Comparison of ENCODE assay signal across 10 mouse cellular contexts in genomic region chr3:51019650-51020346, GRCm38 (mm10).
DNase-seq lines count a peak whose midpoint lies in the region; ATAC-seq lines count a peak whose summit lies in the region.
"Had no signal": no experiment of that assay in that cellular context is flagged by ENCODE, and none has a peak within 500 bp of the region (broad histone marks: within the 10 kb centered on the region; RNA-seq: fewer than 3 reads in every experiment).

No protein-coding gene starts in this region.

- peak; percentile 66; the same call in 1 of the 2 replicates for ATAC-seq in forebrain, embryonic 16.5 days
- ATAC-seq in forebrain, embryonic 11.5 days (replicated peaks; ENCODE audit: low FRiP score): no peak
- 0 out of 2 replicates have a peak, but pooled peaks have one; percentile 29 for ATAC-seq in neural tube, embryonic 12.5 days (ENCODE audit: low FRiP score, low read depth)
- ATAC-seq in neural tube, embryonic 15.5 days (ENCODE audit: low FRiP score): no peak
- ATAC-seq in liver, embryonic 12.5 days: 0 out of 2 replicates have a peak, but pooled peaks have one; percentile 24
- no peak for ATAC-seq in CD4-positive, CD25-positive, alpha-beta regulatory T cell, adult 4 months

- H3K27ac ChIP-seq in forebrain, embryonic 16.5 days (ENCODE audit: low read length): no peak overlapping the region
- no peak overlapping the region for H3K27ac ChIP-seq in forebrain, embryonic 11.5 days (ENCODE audit: low read depth, low read length)
- H3K27ac ChIP-seq in neural tube, embryonic 12.5 days: no peak overlapping the region
- H3K27ac ChIP-seq in neural tube, embryonic 15.5 days (replicated peaks): no peak overlapping the region
- H3K27ac ChIP-seq in liver, embryonic 12.5 days: no peak overlapping the region
- H3K27ac ChIP-seq: heart, embryonic 10.5 days had no signal

- DNase-seq in forebrain, embryonic 11.5 days (ENCODE audit: low spot score): no peak
- no peak for DNase-seq in layer of hippocampus, postnatal 36 days
- no peak for DNase-seq in adrenal gland, adult 18-20 months (ENCODE audit: low spot score in 2 of 2)
- DNase-seq: cerebellum, postnatal 36 days had no signal

- H3K27me3 ChIP-seq in forebrain, embryonic 16.5 days (replicated peaks; ENCODE audit: control insufficient read depth, insufficient read depth, low read length): no peaks in the 10 kb centered on the region
- H3K27me3 ChIP-seq in forebrain, embryonic 11.5 days (ENCODE audit: control insufficient read depth, insufficient read depth, low read length): no peaks in the 10 kb centered on the region
- no peaks in the 10 kb centered on the region for H3K27me3 ChIP-seq in neural tube, embryonic 12.5 days (replicated peaks)
- H3K27me3 ChIP-seq in neural tube, embryonic 15.5 days (replicated peaks): no peaks in the 10 kb centered on the region
- H3K27me3 ChIP-seq in liver, embryonic 12.5 days (replicated peaks): no peaks in the 10 kb centered on the region

- H3K4me1 ChIP-seq in forebrain, embryonic 16.5 days (replicated peaks; ENCODE audit: control insufficient read depth, insufficient read depth, low read length): peaks cover 2% of the 10 kb centered on the region; the same call in 1 of the 2 replicates
- H3K4me1 ChIP-seq in forebrain, embryonic 11.5 days (replicated peaks; ENCODE audit: control insufficient read depth, insufficient read depth, low read length): no peaks in the 10 kb centered on the region; the same call in 1 of the 2 replicates
- H3K4me1 ChIP-seq in neural tube, embryonic 12.5 days: no peaks in the 10 kb centered on the region
- no peaks in the 10 kb centered on the region for H3K4me1 ChIP-seq in neural tube, embryonic 15.5 days
- no peaks in the 10 kb centered on the region for H3K4me1 ChIP-seq in liver, embryonic 12.5 days
- H3K4me1 ChIP-seq: heart, embryonic 10.5 days had no signal

- no peak overlapping the region for H3K4me3 ChIP-seq in forebrain, embryonic 16.5 days (replicated peaks; ENCODE audit: low read length)
- no peak overlapping the region for H3K4me3 ChIP-seq in forebrain, embryonic 11.5 days (ENCODE audit: low read depth, low read length)
- H3K4me3 ChIP-seq in neural tube, embryonic 12.5 days: no peak overlapping the region
- no peak overlapping the region for H3K4me3 ChIP-seq in neural tube, embryonic 15.5 days (replicated peaks)
- H3K4me3 ChIP-seq in liver, embryonic 12.5 days: no peak overlapping the region
- H3K4me3 ChIP-seq: heart, embryonic 10.5 days had no signal

- WGBS in forebrain, embryonic 16.5 days: 53% methylated on average over 10 of the region's 10 CpGs
- WGBS in forebrain, embryonic 11.5 days: 77% methylated on average over 10 of the region's 10 CpGs
- 53% methylated on average over 10 of the region's 10 CpGs for WGBS in neural tube, embryonic 12.5 days
- WGBS in neural tube, embryonic 15.5 days: 44% methylated on average over 10 of the region's 10 CpGs
- WGBS in liver, embryonic 12.5 days (ENCODE audit: insufficient replicate concordance): 63% methylated on average over 10 of the region's 10 CpGs

- H3K9ac ChIP-seq in forebrain, embryonic 16.5 days (replicated peaks; ENCODE audit: low read depth, low read length): no peak overlapping the region
- H3K9ac ChIP-seq in forebrain, embryonic 11.5 days (ENCODE audit: low read length): no peak overlapping the region
- H3K9ac ChIP-seq in neural tube, embryonic 12.5 days: no peak overlapping the region
- H3K9ac ChIP-seq in neural tube, embryonic 15.5 days (replicated peaks): no peak overlapping the region
- H3K9ac ChIP-seq in liver, embryonic 12.5 days: no peak overlapping the region

- H3K9me3 ChIP-seq in forebrain, embryonic 16.5 days (ENCODE audit: control insufficient read depth, low read length): no peaks in the 10 kb centered on the region
- H3K9me3 ChIP-seq in forebrain, embryonic 11.5 days (ENCODE audit: control insufficient read depth, low read length): no peaks in the 10 kb centered on the region
- no peaks in the 10 kb centered on the region for H3K9me3 ChIP-seq in neural tube, embryonic 12.5 days
- H3K9me3 ChIP-seq in neural tube, embryonic 15.5 days (replicated peaks): no peaks in the 10 kb centered on the region
- H3K9me3 ChIP-seq in liver, embryonic 12.5 days (replicated peaks): no peaks in the 10 kb centered on the region
- H3K9me3 ChIP-seq: heart, embryonic 10.5 days had no signal

- H3K4me2 ChIP-seq in forebrain, embryonic 16.5 days (ENCODE audit: low read length): no peak overlapping the region
- no peak overlapping the region for H3K4me2 ChIP-seq in forebrain, embryonic 11.5 days (ENCODE audit: low read depth, low read length, severe bottlenecking)
- no peak overlapping the region for H3K4me2 ChIP-seq in neural tube, embryonic 12.5 days (replicated peaks)
- H3K4me2 ChIP-seq in neural tube, embryonic 15.5 days: no peak overlapping the region
- H3K4me2 ChIP-seq in liver, embryonic 12.5 days: peak overlapping the region; percentile 27

- H3K36me3 ChIP-seq in forebrain, embryonic 16.5 days (ENCODE audit: control insufficient read depth, insufficient read depth): no peaks in the 10 kb centered on the region
- H3K36me3 ChIP-seq in forebrain, embryonic 11.5 days (ENCODE audit: control insufficient read depth, insufficient read depth, low read length): no peaks in the 10 kb centered on the region
- no peaks in the 10 kb centered on the region for H3K36me3 ChIP-seq in neural tube, embryonic 12.5 days
- no peaks in the 10 kb centered on the region for H3K36me3 ChIP-seq in neural tube, embryonic 15.5 days
- no peaks in the 10 kb centered on the region for H3K36me3 ChIP-seq in liver, embryonic 12.5 days
- H3K36me3 ChIP-seq: heart, embryonic 10.5 days had no signal

Comparison
In these comparisons a context has a peak if more than half of its experiments do, and no peak if none do; other contexts are left out.
1. ATAC-seq: peak in forebrain, embryonic 16.5 days (single experiment), neural tube, embryonic 12.5 days (single experiment) and liver, embryonic 12.5 days (single experiment); none in forebrain, embryonic 11.5 days (single experiment), neural tube, embryonic 15.5 days (single experiment) and CD4-positive, CD25-positive, alpha-beta regulatory T cell, adult 4 months (single experiment).